Mouse (Mus musculus) heart, embryonic 16.5 days (tissue): ENCODE measurements around the gene Rmnd5b. TPM values are rescaled to one million over a fixed set of nuclear protein-coding genes. Genes with fewer than 3 reads are reported as not detected.
A peak's percentile ranks its signal among the peaks of the same experiment; 100 is the strongest.

Source experiments
- ATAC-seq: fragments of 200-750 bp; cut with Nextera tagmentation; replicated peaks from 2 replicates; pipeline ENCODE4 v1.8.0; 2017; ENCODE audit warnings: moderate number of reproducible peaks; ENCODE audit not compliant: insufficient read depth, low FRiP score; ENCODE audit errors: extremely low read depth
- H3K27ac ChIP-seq: fragments of 300-500 bp; sonication (generic); 2 replicates; pipeline ENCODE4 v1.5.1; 2014; ENCODE audit warnings: mild to moderate bottlenecking, low read length, control low read depth, moderate library complexity
- H3K27me3 ChIP-seq: fragments of 300-500 bp; sonication (generic); 2 replicates; pipeline ENCODE4 v1.6.1; 2014; ENCODE audit warnings: low read length, mixed read lengths; ENCODE audit not compliant: control insufficient read depth, insufficient read depth
- H3K36me3 ChIP-seq: fragments of 300-500 bp; sonication (generic); 2 replicates; pipeline ENCODE4 v1.6.1; 2014; ENCODE audit not compliant: control insufficient read depth, insufficient read depth
- H3K4me1 ChIP-seq: fragments of 300-500 bp; sonication (generic); 2 replicates; pipeline ENCODE4 v1.6.1; 2014; ENCODE audit warnings: low read length, mixed read lengths; ENCODE audit not compliant: control insufficient read depth, insufficient read depth
- H3K4me2 ChIP-seq: fragments of 300-500 bp; sonication (generic); 2 replicates; pipeline ENCODE4 v1.6.1; 2014; ENCODE audit warnings: low read depth, mild to moderate bottlenecking, control low read depth, low read length
- H3K4me3 ChIP-seq: fragments of 300-500 bp; sonication (generic); 2 replicates; pipeline ENCODE4 v1.5.1; 2014; ENCODE audit warnings: mild to moderate bottlenecking, control low read depth, low read length
- H3K9ac ChIP-seq: fragments of 300-500 bp; sonication (generic); 2 replicates; pipeline ENCODE4 v1.6.1; 2014; ENCODE audit warnings: low read length, control low read depth
- H3K9me3 ChIP-seq: fragments of 300-500 bp; sonication (generic); replicated peaks from 2 replicates; pipeline ENCODE4 v1.6.1; 2016; ENCODE audit warnings: low read length; ENCODE audit not compliant: control insufficient read depth
- WGBS: fragments of 180-500 bp; shearing (Covaris S2); extraction: QIAGEN DNeasy Blood & Tissue Kit; methylation state at CpG from one replicate; pipeline ENCODE4 v1.1.7; 2014; 5-methylcytosine and 5-hydroxymethylcytosine counted together
- polyA plus RNA-seq: library from polyadenylated mRNA; unstranded; fragments of >200 nt; fragmentation: Nextera tagmentation; extraction: Ambion mirVana; gene quantifications from 2 replicates; pipeline ENCODE4 v1.2.1, GENCODE M21; 2015

Gene Rmnd5b
- polyA plus RNA-seq, 1 experiment from 2014 or later, result 37.1 TPM

- H3K4me1 ChIP-seq, result peaks cover 18% of the 10 kb centered on the region
- peak within 1 kb of the TSS; percentile 98 for H3K27ac ChIP-seq
- under 1% methylated on average over 59 of the region's 59 CpGs for WGBS
- peak; percentile 96 for ATAC-seq
- H3K36me3 ChIP-seq, result peaks cover 26% of the 10 kb centered on the region
- H3K9ac ChIP-seq, result peak within 1 kb of the TSS; percentile 89
- H3K4me2 ChIP-seq, result peak within 1 kb of the TSS; percentile 87
- H3K4me3 ChIP-seq, result peak within 1 kb of the TSS; percentile 68
- H3K27me3 ChIP-seq, result no peaks in the 10 kb centered on the region
- H3K9me3 ChIP-seq, result no peaks in the 10 kb centered on the region
Measured at GRCm38 (mm10) chr11:51584431-51585248, 51.1 kb downstream of the Rmnd5b start, which contains the start of gene Phykpl. Phykpl (plus strand) TSS chr11:51584757.

- H3K36me3 ChIP-seq, result peaks cover 21% of the 10 kb centered on the region
- peak; percentile 12 for ATAC-seq
- WGBS, result 18% methylated on average over 9 of the region's 9 CpGs
- H3K4me1 ChIP-seq, result peaks cover 18% of the 10 kb centered on the region
- H3K4me3 ChIP-seq, result peak overlapping the region; percentile 68
- H3K9me3 ChIP-seq, result no peaks in the 10 kb centered on the region
- H3K27ac ChIP-seq, result peak overlapping the region; percentile 98
- no peaks in the 10 kb centered on the region for H3K27me3 ChIP-seq
- peak overlapping the region; percentile 87 for H3K4me2 ChIP-seq
- peak overlapping the region; percentile 89 for H3K9ac ChIP-seq
Measured at GRCm38 (mm10) chr11:51584057-51584430, 51.7 kb downstream of the Rmnd5b start.

- ATAC-seq, result no peak
- WGBS, result 26% methylated on average over 8 of the region's 8 CpGs
- H3K4me2 ChIP-seq, result no peak overlapping the region
- no peak overlapping the region for H3K4me3 ChIP-seq
- H3K9ac ChIP-seq, result no peak overlapping the region
- H3K27ac ChIP-seq, result no peak overlapping the region
- H3K36me3 ChIP-seq, result peaks cover 10% of the 10 kb centered on the region
- H3K4me1 ChIP-seq, result peaks cover 18% of the 10 kb centered on the region
- H3K27me3 ChIP-seq, result no peaks in the 10 kb centered on the region
- no peaks in the 10 kb centered on the region for H3K9me3 ChIP-seq
Measured at GRCm38 (mm10) chr11:51582713-51583112, 53.0 kb downstream of the Rmnd5b start.

GRCm38 (mm10) chr11:51579024-51579423 lies 56.7 kb downstream of the Rmnd5b start:
- 52% methylated on average over 4 of the region's 4 CpGs for WGBS
- no peak overlapping the region for H3K27ac ChIP-seq
- no peaks in the 10 kb centered on the region for H3K27me3 ChIP-seq
- no peak overlapping the region for H3K4me3 ChIP-seq
- no peak overlapping the region for H3K9ac ChIP-seq
- H3K4me2 ChIP-seq, result no peak overlapping the region
- H3K36me3 ChIP-seq, result no peaks in the 10 kb centered on the region
- no peaks in the 10 kb centered on the region for H3K9me3 ChIP-seq
- ATAC-seq, result no peak
- peaks cover 8% of the 10 kb centered on the region for H3K4me1 ChIP-seq

GRCm38 (mm10) chr11:51577587-51577986 lies 58.1 kb downstream of the Rmnd5b start:
- no peak for ATAC-seq
- WGBS, result 75% methylated on average over 7 of the region's 7 CpGs

GRCm38 (mm10) chr11:51576454-51576853 lies 59.2 kb downstream of the Rmnd5b start:
- WGBS, result 81% methylated on average over 4 of the region's 4 CpGs
- no peaks in the 10 kb centered on the region for H3K36me3 ChIP-seq
- H3K27ac ChIP-seq, result no peak overlapping the region
- H3K4me3 ChIP-seq, result no peak overlapping the region
- H3K9me3 ChIP-seq, result no peaks in the 10 kb centered on the region
- H3K9ac ChIP-seq, result no peak overlapping the region
- no peaks in the 10 kb centered on the region for H3K4me1 ChIP-seq
- H3K27me3 ChIP-seq, result no peaks in the 10 kb centered on the region
- no peak for ATAC-seq
- no peak overlapping the region for H3K4me2 ChIP-seq

More at GRCm38 (mm10) chr11:51577587-51577986, 58.1 kb downstream of the Rmnd5b start:
- Histone ChIP-seq H3K9ac (no peak overlapping the region), H3K4me2 (no peak overlapping the region), H3K4me1 (no peaks in the 10 kb centered on the region), H3K27me3 (no peaks in the 10 kb centered on the region), H3K4me3 (no peak overlapping the region), H3K36me3 (no peaks in the 10 kb centered on the region), H3K9me3 (no peaks in the 10 kb centered on the region), H3K27ac (no peak overlapping the region)

Other genes with a start within 250 kb of the Rmnd5b start
- gene Phykpl, start 51.1 kb downstream of the Rmnd5b start, polyA plus RNA-seq, result 15.0 TPM in 2 replicates
- 251 and 280 TPM in 2 replicates for gene Hnrnpab, start 29.0 kb downstream of the Rmnd5b start, polyA plus RNA-seq
- gene Nhp2, start 16.2 kb downstream of the Rmnd5b start, polyA plus RNA-seq, result 77.9 and 88.1 TPM in 2 replicates
- gene N4bp3, start 14.9 kb upstream of the Rmnd5b start, polyA plus RNA-seq, result 21.6 and 25.8 TPM in 2 replicates
- gene D930048N14Rik, start 15.1 kb upstream of the Rmnd5b start, polyA plus RNA-seq, result 1.3 and 1.9 TPM in 2 replicates
- 66.3 and 75.5 TPM in 2 replicates for gene 0610009B22Rik, start 53.0 kb upstream of the Rmnd5b start, polyA plus RNA-seq
- gene Sec24a, start 127.7 kb upstream of the Rmnd5b start, polyA plus RNA-seq, result 9.7 and 10.7 TPM in 2 replicates
- gene Sar1b, start 127.8 kb upstream of the Rmnd5b start, polyA plus RNA-seq, result 136 and 138 TPM in 2 replicates
- gene Jade2, start 221.8 kb upstream of the Rmnd5b start, polyA plus RNA-seq, result 1.4 and 1.6 TPM in 2 replicates